ENCODE assay signal across 9 mouse cellular contexts in the genomic region with DNA sequence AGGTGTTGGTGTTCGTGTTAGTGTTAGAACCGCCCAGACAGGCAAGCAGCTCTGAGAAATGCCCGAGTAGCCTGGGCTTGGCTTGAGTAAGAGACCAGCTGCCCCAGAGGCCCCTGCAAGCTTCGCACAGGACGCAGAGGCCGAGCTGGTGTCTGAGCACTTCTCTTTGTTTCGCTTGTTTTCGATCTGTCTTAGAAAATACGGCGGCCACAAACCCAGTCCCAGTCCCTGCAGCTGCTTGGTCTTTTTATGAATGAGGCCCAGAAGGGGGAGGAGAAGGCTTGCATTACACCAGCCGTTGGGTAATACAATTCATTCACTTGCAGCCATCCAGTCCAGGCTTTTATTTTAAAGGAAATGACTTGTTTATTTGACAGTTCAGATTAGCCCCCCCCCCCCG.
DNase-seq lines count a peak whose midpoint lies in the region; ATAC-seq and TF ChIP-seq lines count a peak whose summit lies in the region.
"Had no signal": no experiment of that assay in that cellular context is flagged by ENCODE, and none has a peak within 500 bp of the region (broad histone marks: within the 10 kb centered on the region; RNA-seq: fewer than 3 reads in every experiment).

No protein-coding gene starts in this region.

- no peaks in the 10 kb centered on the region for H3K27me3 ChIP-seq in embryonic facial prominence, embryonic 12.5 days
- no peaks in the 10 kb centered on the region for H3K27me3 ChIP-seq in heart, embryonic 11.5 days (ENCODE audit: control insufficient read depth, insufficient read depth, low read length)
- no peaks in the 10 kb centered on the region for H3K27me3 ChIP-seq in kidney, embryonic 15.5 days
- H3K27me3 ChIP-seq in liver, postnatal 0 days (ENCODE audit: insufficient read depth, low read length): 0 out of 2 replicates have a peak, but pooled peaks cover 26% of the 10 kb centered on the region
- H3K27me3 ChIP-seq in neural tube, embryonic 11.5 days (ENCODE audit: control insufficient read depth, insufficient read depth, low read length): no peaks in the 10 kb centered on the region

- intact Hi-C loops in left cerebral cortex, postnatal 10 days (cut with DNase I): no loop called here
- intact Hi-C loops in left cerebral cortex, postnatal 36 days (cut with DNase I): loop anchor here (5.0 kb wide), 1 partner anchor 37 kb away; no protein-coding TSS in a partner anchor

- peak; percentile 57 to 62 for DNase-seq in left cerebral cortex, postnatal 10 days (ENCODE audit: extremely low spot score in 1 of 2, low spot score in 2 of 2)
- no peak for DNase-seq in left cerebral cortex, postnatal 36 days (ENCODE audit: low spot score in 2 of 2)
- DNase-seq in liver, postnatal 0 days: peak; percentile 48
- peak; percentile 80 for DNase-seq in neural tube, embryonic 11.5 days (ENCODE audit: low spot score)
- no peak for DNase-seq in urinary bladder, adult 2 months (ENCODE audit: low spot score)

- peak overlapping the region; percentile 39 for H3K4me2 ChIP-seq in embryonic facial prominence, embryonic 12.5 days (replicated peaks)
- peak overlapping the region; percentile 43 for H3K4me2 ChIP-seq in heart, embryonic 11.5 days
- H3K4me2 ChIP-seq in kidney, embryonic 15.5 days: peak overlapping the region; percentile 44
- peak overlapping the region; percentile 59 for H3K4me2 ChIP-seq in liver, postnatal 0 days (ENCODE audit: low read depth, low read length)
- H3K4me2 ChIP-seq in neural tube, embryonic 11.5 days (ENCODE audit: low read depth): peak overlapping the region; percentile 29

- H3K36me3 ChIP-seq in embryonic facial prominence, embryonic 12.5 days: peaks cover 3% of the 10 kb centered on the region; the same call in 1 of the 2 replicates
- H3K36me3 ChIP-seq in heart, embryonic 11.5 days (ENCODE audit: control insufficient read depth, insufficient read depth, low read length): no peaks in the 10 kb centered on the region
- H3K36me3 ChIP-seq in kidney, embryonic 15.5 days: no peaks in the 10 kb centered on the region; the same call in 1 of the 2 replicates
- peaks cover 3% of the 10 kb centered on the region; the same call in 1 of the 2 replicates for H3K36me3 ChIP-seq in liver, postnatal 0 days (replicated peaks; ENCODE audit: insufficient read depth, low read length)
- H3K36me3 ChIP-seq in neural tube, embryonic 11.5 days (ENCODE audit: control insufficient read depth, insufficient read depth, low read length): no peaks in the 10 kb centered on the region

- 0 out of 2 replicates have a peak overlapping the region, but pooled peaks have one; percentile 9 for H3K9ac ChIP-seq in embryonic facial prominence, embryonic 12.5 days
- H3K9ac ChIP-seq in heart, embryonic 11.5 days (ENCODE audit: low read depth, low read length): peak overlapping the region; percentile 8; the same call in 1 of the 2 replicates
- H3K9ac ChIP-seq in kidney, embryonic 15.5 days: peak overlapping the region; percentile 33; the same call in 1 of the 2 replicates
- no peak overlapping the region for H3K9ac ChIP-seq in liver, postnatal 0 days (replicated peaks)
- no peak overlapping the region for H3K9ac ChIP-seq in neural tube, embryonic 11.5 days (ENCODE audit: low read length)

- under 1% methylated on average over 12 of the region's 12 CpGs for WGBS in embryonic facial prominence, embryonic 12.5 days
- 9% methylated on average over 12 of the region's 12 CpGs for WGBS in heart, embryonic 11.5 days (ENCODE audit: insufficient replicate concordance)
- 3% methylated on average over 12 of the region's 12 CpGs for WGBS in kidney, embryonic 15.5 days
- WGBS in liver, postnatal 0 days (ENCODE audit: insufficient replicate concordance): 10% methylated on average over 12 of the region's 12 CpGs
- 3% methylated on average over 12 of the region's 12 CpGs for WGBS in neural tube, embryonic 11.5 days

- H3K27ac ChIP-seq in embryonic facial prominence, embryonic 12.5 days: peak overlapping the region; percentile 90
- H3K27ac ChIP-seq in heart, embryonic 11.5 days (ENCODE audit: low read depth, low read length): peak overlapping the region; percentile 69
- H3K27ac ChIP-seq in kidney, embryonic 15.5 days: peak overlapping the region; percentile 89
- H3K27ac ChIP-seq in liver, postnatal 0 days (ENCODE audit: low read depth): peak overlapping the region; percentile 53; the same call in 1 of the 2 replicates
- H3K27ac ChIP-seq in neural tube, embryonic 11.5 days (ENCODE audit: low read depth, low read length): peak overlapping the region; percentile 81
- H3K27ac ChIP-seq: macrophage had no signal

- TF ChIP-seq CTCF in liver, postnatal 0 days (IDR thresholded peaks at IDR 0.05; ENCODE audit: low read depth): no peak

- H3K4me1 ChIP-seq in embryonic facial prominence, embryonic 12.5 days: peaks cover 51% of the 10 kb centered on the region
- H3K4me1 ChIP-seq in heart, embryonic 11.5 days (ENCODE audit: control insufficient read depth, insufficient read depth, low read length): peaks cover 53% of the 10 kb centered on the region
- H3K4me1 ChIP-seq in kidney, embryonic 15.5 days: peaks cover 74% of the 10 kb centered on the region
- peaks cover 19% of the 10 kb centered on the region for H3K4me1 ChIP-seq in liver, postnatal 0 days (ENCODE audit: insufficient read depth)
- peaks cover 16% of the 10 kb centered on the region; the same call in 1 of the 2 replicates for H3K4me1 ChIP-seq in neural tube, embryonic 11.5 days (ENCODE audit: control insufficient read depth, insufficient read depth, low read length)

- H3K9me3 ChIP-seq in embryonic facial prominence, embryonic 12.5 days: no peaks in the 10 kb centered on the region
- no peaks in the 10 kb centered on the region for H3K9me3 ChIP-seq in heart, embryonic 11.5 days (replicated peaks; ENCODE audit: control insufficient read depth, low read length)
- no peaks in the 10 kb centered on the region for H3K9me3 ChIP-seq in kidney, embryonic 15.5 days (replicated peaks)
- H3K9me3 ChIP-seq in liver, postnatal 0 days (ENCODE audit: low read length): no peaks in the 10 kb centered on the region
- no peaks in the 10 kb centered on the region for H3K9me3 ChIP-seq in neural tube, embryonic 11.5 days (ENCODE audit: control insufficient read depth, low read length)

- TF ChIP-seq EP300 in liver, postnatal 0 days (IDR thresholded peaks at IDR 0.05; ENCODE audit: low read depth): no peak

- no peak overlapping the region for H3K4me3 ChIP-seq in embryonic facial prominence, embryonic 12.5 days
- H3K4me3 ChIP-seq in heart, embryonic 11.5 days (ENCODE audit: low read depth, low read length): no peak overlapping the region
- no peak overlapping the region for H3K4me3 ChIP-seq in kidney, embryonic 15.5 days (replicated peaks)
- no peak overlapping the region for H3K4me3 ChIP-seq in liver, postnatal 0 days (ENCODE audit: low read depth, low read length)
- H3K4me3 ChIP-seq in neural tube, embryonic 11.5 days (ENCODE audit: low read depth, low read length): no peak overlapping the region

- peak; percentile 78 for ATAC-seq in embryonic facial prominence, embryonic 12.5 days (ENCODE audit: insufficient number of reproducible peaks, insufficient read depth, low FRiP score, low TSS enrichment)
- 0 out of 2 replicates have a peak, but pooled peaks have one; percentile 48 for ATAC-seq in heart, embryonic 11.5 days (replicated peaks; ENCODE audit: insufficient number of reproducible peaks, low FRiP score, low TSS enrichment)
- peak; percentile 87 for ATAC-seq in kidney, embryonic 15.5 days (replicated peaks; ENCODE audit: low FRiP score)
- ATAC-seq in liver, postnatal 0 days: peak; percentile 70
- peak; percentile 85 for ATAC-seq in neural tube, embryonic 11.5 days (ENCODE audit: insufficient read depth, low FRiP score, low TSS enrichment)

Comparison
In these comparisons a context has a peak if more than half of its experiments do, and no peak if none do; other contexts are left out.
1. DNase-seq: peak in left cerebral cortex, postnatal 10 days (2 of 2), liver, postnatal 0 days (single experiment) and neural tube, embryonic 11.5 days (single experiment); none in left cerebral cortex, postnatal 36 days (0 of 2) and urinary bladder, adult 2 months (single experiment).
2. H3K9ac ChIP-seq: peak in embryonic facial prominence, embryonic 12.5 days (single experiment), heart, embryonic 11.5 days (single experiment) and kidney, embryonic 15.5 days (single experiment); none in liver, postnatal 0 days (single experiment) and neural tube, embryonic 11.5 days (single experiment).
3. Peak in every context shown above with its lines, with median percentiles within 50 percentile points of each other: ATAC-seq, H3K27ac ChIP-seq and H3K4me2 ChIP-seq.